Mouse (Mus musculus) stomach, embryonic 14.5 days (tissue): ENCODE measurements around the gene Ppp1r1b. TPM values are rescaled to one million over a fixed set of nuclear protein-coding genes. Genes with fewer than 3 reads are reported as not detected.
A peak's percentile ranks its signal among the peaks of the same experiment; 100 is the strongest.

Experiments
- ATAC-seq: fragments of 200-750 bp; cut with Nextera tagmentation; 2 replicates; pipeline ENCODE4 v1.8.0; 2017; ENCODE audit warnings: low read depth, moderate TSS enrichment; ENCODE audit not compliant: insufficient number of reproducible peaks, insufficient read depth, low FRiP score
- H3K27ac ChIP-seq: fragments of 300-500 bp; sonication (generic); 2 replicates; pipeline ENCODE4 v1.5.1; 2014; ENCODE audit warnings: mild to moderate bottlenecking, low read length, moderate library complexity, mixed read lengths
- H3K27me3 ChIP-seq: fragments of 300-500 bp; sonication (generic); 2 replicates; pipeline ENCODE4 v1.6.1; 2014; ENCODE audit warnings: low read length, control low read depth, mixed read lengths; ENCODE audit not compliant: control insufficient read depth, insufficient read depth
- H3K36me3 ChIP-seq: fragments of 300-500 bp; sonication (generic); 2 replicates; pipeline ENCODE4 v1.6.1; 2014; ENCODE audit warnings: mild to moderate bottlenecking, control low read depth, low read length, moderate library complexity, mixed read lengths; ENCODE audit not compliant: control insufficient read depth, insufficient read depth
- H3K4me1 ChIP-seq: fragments of 300-500 bp; sonication (generic); 2 replicates; pipeline ENCODE4 v1.6.1; 2014; ENCODE audit warnings: low read length, control low read depth, mixed read lengths; ENCODE audit not compliant: control insufficient read depth, insufficient read depth
- H3K4me2 ChIP-seq: fragments of 300-500 bp; sonication (generic); replicated peaks from 2 replicates; pipeline ENCODE4 v1.6.1; 2014; ENCODE audit warnings: low read depth, low read length, control low read depth
- H3K4me3 ChIP-seq: fragments of 300-500 bp; sonication (generic); 2 replicates; pipeline ENCODE4 v1.5.1; 2014; ENCODE audit warnings: low read depth, low read length, control low read depth
- H3K9ac ChIP-seq: fragments of 300-500 bp; sonication (generic); replicated peaks from 2 replicates; pipeline ENCODE4 v1.6.1; 2014; ENCODE audit warnings: low read depth, mild to moderate bottlenecking, control low read depth, low read length, moderate library complexity, mixed read lengths
- H3K9me3 ChIP-seq: fragments of 300-500 bp; sonication (generic); 2 replicates; pipeline ENCODE4 v1.6.1; 2016; ENCODE audit warnings: low read depth, low read length, control low read depth; ENCODE audit not compliant: control insufficient read depth
- WGBS: fragments of 180-500 bp; shearing (Covaris S2); extraction: QIAGEN DNeasy Blood & Tissue Kit; methylation state at CpG from one replicate; pipeline ENCODE4 v1.1.7; 2014; 5-methylcytosine and 5-hydroxymethylcytosine counted together
- polyA plus RNA-seq: library from polyadenylated mRNA; unstranded; fragments of >200 nt; fragmentation: Nextera tagmentation; extraction: Ambion mirVana; gene quantifications from 2 replicates; pipeline ENCODE4 v1.2.1, GENCODE M21; 2014

The Ppp1r1b gene
- polyA plus RNA-seq, 1 experiment from 2014 or later = 8.7 TPM

DNA sequence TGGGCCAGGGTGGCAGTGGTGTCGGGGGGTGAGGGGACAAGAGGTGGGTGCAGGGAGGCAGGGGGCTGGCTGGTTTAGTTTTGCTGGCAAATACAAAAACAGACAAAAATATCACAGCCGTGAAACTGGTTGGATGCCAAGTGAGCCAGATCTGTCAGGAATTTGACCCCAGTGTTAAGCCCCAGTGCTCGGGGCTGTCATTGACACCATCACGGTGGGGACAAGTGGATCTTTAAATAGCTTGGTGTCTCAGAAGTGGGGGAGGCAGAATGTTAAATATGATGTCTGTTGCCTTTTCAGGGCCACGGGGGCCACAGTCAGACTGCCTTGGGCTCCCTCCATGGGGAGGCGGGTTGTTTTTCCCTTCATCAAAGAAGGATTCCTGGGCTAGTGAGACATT is 46.1 kb downstream of the Ppp1r1b start:
- no peak for ATAC-seq
- H3K27me3 ChIP-seq = no peaks in the 10 kb centered on the region
- H3K4me3 ChIP-seq = no peak overlapping the region
- no peaks in the 10 kb centered on the region for H3K36me3 ChIP-seq
- WGBS = 35% methylated on average over 6 of the region's 6 CpGs
- no peak overlapping the region for H3K9ac ChIP-seq
- peak overlapping the region; percentile 24; the same call in 1 of the 2 replicates for H3K27ac ChIP-seq
- H3K4me2 ChIP-seq = no peak overlapping the region
- no peaks in the 10 kb centered on the region for H3K9me3 ChIP-seq
- H3K4me1 ChIP-seq = peaks cover 22% of the 10 kb centered on the region; the same call in 1 of the 2 replicates

DNA sequence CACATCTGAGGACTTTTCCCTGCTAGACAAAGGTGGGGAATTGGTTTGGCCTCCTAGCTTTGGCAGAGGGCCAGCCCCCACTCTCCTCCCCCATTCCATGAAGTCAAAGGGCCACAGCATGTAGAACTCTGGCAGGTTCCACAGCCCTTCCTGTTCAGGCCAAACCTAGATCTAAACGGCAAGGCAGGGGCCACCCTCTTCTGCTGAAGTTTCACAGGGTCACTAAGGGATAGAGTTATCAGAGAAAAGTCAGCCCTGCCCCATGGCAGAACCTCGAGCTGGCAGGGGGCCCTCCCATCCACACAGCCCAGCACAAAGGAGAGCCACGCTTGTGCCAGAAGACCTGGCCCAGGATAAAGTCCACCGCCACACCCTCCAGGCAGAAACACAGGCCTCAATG is 46.8 kb downstream of the Ppp1r1b start:
- no peak overlapping the region for H3K4me2 ChIP-seq
- ATAC-seq = peak; percentile 65
- H3K9ac ChIP-seq = no peak overlapping the region
- H3K36me3 ChIP-seq = no peaks in the 10 kb centered on the region
- no peak overlapping the region for H3K4me3 ChIP-seq
- H3K4me1 ChIP-seq = peaks cover 22% of the 10 kb centered on the region; the same call in 1 of the 2 replicates
- no peaks in the 10 kb centered on the region for H3K9me3 ChIP-seq
- WGBS = 44% methylated on average over 4 of the region's 4 CpGs
- no peaks in the 10 kb centered on the region for H3K27me3 ChIP-seq
- H3K27ac ChIP-seq = peak overlapping the region; percentile 11

DNA sequence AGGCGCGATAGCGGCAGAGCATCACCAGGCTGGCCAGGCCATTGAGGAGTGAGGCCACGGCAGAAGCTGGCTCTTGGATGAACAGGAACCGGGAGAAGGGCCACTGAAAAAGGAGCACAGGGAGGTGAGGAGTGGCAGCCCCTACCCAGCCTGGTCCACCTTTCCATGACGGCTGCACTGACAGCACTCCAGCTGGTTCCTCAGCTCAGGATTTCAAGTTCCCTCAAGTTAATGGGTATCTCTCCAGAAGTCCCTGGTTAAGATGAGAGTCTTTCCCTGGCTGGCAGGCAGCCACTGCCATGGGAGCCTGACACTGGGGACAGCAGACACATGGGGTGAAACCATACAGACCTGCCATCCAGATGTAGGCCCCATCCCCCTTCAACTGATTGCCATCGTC is 49.7 kb downstream of the Ppp1r1b start:
- H3K4me2 ChIP-seq = no peak overlapping the region
- ATAC-seq = no peak
- H3K27ac ChIP-seq = no peak overlapping the region
- 87% methylated on average over 7 of the region's 7 CpGs for WGBS
- no peaks in the 10 kb centered on the region for H3K9me3 ChIP-seq
- H3K36me3 ChIP-seq = no peaks in the 10 kb centered on the region
- H3K27me3 ChIP-seq = no peaks in the 10 kb centered on the region
- no peak overlapping the region for H3K4me3 ChIP-seq
- no peak overlapping the region for H3K9ac ChIP-seq
- H3K4me1 ChIP-seq = peaks cover 17% of the 10 kb centered on the region

DNA sequence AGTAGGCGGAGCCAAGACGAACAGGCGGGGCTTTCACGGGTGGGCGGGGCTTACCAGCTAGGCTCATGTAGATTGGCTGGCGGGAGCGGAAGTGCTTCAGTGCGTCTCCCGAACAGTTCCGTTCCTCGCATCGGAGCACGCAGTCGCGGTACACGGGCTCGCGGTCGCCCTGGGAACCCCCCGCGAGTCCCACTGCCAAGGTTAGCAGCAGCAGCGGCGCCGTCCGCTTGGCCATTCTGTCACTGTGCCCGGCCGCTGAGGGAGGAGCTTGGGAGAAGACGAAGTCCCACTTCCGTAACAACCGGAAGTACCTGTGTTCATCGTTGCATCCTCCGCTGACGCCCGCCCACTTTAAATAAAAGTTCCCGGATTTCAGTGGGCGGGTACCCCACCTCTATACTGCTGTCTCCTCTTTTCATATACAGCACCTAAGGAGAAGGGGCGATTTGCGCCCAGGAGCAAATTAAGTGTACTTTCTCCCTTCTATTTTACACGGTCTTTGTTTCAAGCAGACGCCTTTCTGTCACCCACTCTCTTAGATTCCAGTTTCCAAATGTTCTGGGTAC is 52.0 kb downstream of the Ppp1r1b start, which contains the start of gene Pgap3:
Gene Pgap3, minus strand, starts transcription at position 330 of the 566 bp plus-strand sequence.
- under 1% methylated on average over 40 of the region's 40 CpGs for WGBS
- peak within 1 kb of the TSS; percentile 85 for H3K4me2 ChIP-seq
- peak; percentile 88 for ATAC-seq
- H3K4me1 ChIP-seq = peaks cover 4% of the 10 kb centered on the region
- no peaks in the 10 kb centered on the region for H3K9me3 ChIP-seq
- peak within 1 kb of the TSS; percentile 95 for H3K27ac ChIP-seq
- peak within 1 kb of the TSS; percentile 54 for H3K9ac ChIP-seq
- no peaks in the 10 kb centered on the region for H3K36me3 ChIP-seq
- peak within 1 kb of the TSS; percentile 61 for H3K4me3 ChIP-seq
- H3K27me3 ChIP-seq = no peaks in the 10 kb centered on the region

DNA sequence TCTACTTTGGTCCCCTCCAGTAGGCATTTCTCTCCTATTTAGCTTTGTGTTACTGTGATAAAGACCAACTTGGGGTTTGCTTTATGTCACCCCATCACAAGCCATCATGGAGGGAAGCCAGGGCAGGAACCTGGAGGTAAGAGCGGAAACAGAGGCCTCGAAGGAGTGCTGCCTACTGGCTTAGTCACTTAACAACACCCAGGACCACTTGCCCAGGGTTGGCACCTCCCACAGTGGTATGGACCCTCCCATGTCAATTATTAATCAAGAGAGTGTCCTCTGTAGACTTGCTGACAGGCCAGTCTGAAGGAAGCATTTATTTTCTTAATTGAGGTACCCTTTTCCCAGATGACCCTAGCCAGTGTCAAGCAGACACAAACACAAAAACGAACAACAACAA is 52.6 kb downstream of the Ppp1r1b start:
- 55% methylated on average over 3 of the region's 3 CpGs for WGBS
- no peak for ATAC-seq

DNA sequence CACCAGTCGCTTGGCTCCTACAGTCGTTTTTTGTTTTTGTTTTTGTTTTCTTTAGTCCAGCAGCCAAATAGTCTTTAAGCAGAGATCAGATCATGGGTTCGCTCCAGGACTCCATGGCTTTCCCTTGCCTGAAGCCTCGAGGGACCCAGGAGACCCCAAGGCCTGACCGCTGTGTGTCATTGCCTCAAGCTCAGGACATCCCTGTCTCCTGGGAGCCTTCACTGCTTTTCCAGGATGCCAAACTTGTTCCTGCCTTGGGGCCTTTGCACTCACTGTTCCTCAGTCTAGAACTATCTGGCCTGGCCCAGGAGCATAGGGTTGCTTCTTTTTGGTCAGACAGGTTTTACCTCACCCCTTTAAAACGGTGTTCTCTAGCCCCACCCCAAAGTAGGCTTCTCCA is 58.4 kb downstream of the Ppp1r1b start:
- Histone ChIP-seq H3K9me3 (no peaks in the 10 kb centered on the region), H3K27me3 (no peaks in the 10 kb centered on the region), H3K27ac (no peak overlapping the region), H3K36me3 (no peaks in the 10 kb centered on the region), H3K4me3 (no peak overlapping the region), H3K9ac (no peak overlapping the region), H3K4me1 (peaks cover 13% of the 10 kb centered on the region), H3K4me2 (no peak overlapping the region)
- 73% methylated on average over 6 of the region's 6 CpGs for WGBS
- no peak for ATAC-seq

More for the DNA sequence above, 52.6 kb downstream of the Ppp1r1b start:
- H3K27me3 ChIP-seq = no peaks in the 10 kb centered on the region
- peak overlapping the region; percentile 61 for H3K4me3 ChIP-seq
- H3K9ac ChIP-seq = peak overlapping the region; percentile 54; the same call in 1 of the 2 replicates
- peaks cover 4% of the 10 kb centered on the region for H3K4me1 ChIP-seq
- no peaks in the 10 kb centered on the region for H3K9me3 ChIP-seq
- H3K27ac ChIP-seq = peak overlapping the region; percentile 95
- no peaks in the 10 kb centered on the region for H3K36me3 ChIP-seq
- H3K4me2 ChIP-seq = peak overlapping the region; percentile 85

Other genes with a start within 250 kb of the Ppp1r1b start
- gene Fbxl20, start 198.0 kb upstream of the Ppp1r1b start, polyA plus RNA-seq = 14.1 and 16.8 TPM in 2 replicates
- 60.5 and 62.1 TPM in 2 replicates for gene Med1, start 155.1 kb upstream of the Ppp1r1b start, polyA plus RNA-seq
- 17.4 and 19.8 TPM in 2 replicates for gene Cdk12, start 145.3 kb upstream of the Ppp1r1b start, polyA plus RNA-seq
- not detected in 2 replicates for gene Neurod2, start 18.8 kb upstream of the Ppp1r1b start, polyA plus RNA-seq
- gene Stard3, start 10.0 kb downstream of the Ppp1r1b start, polyA plus RNA-seq = 42.6 and 43.7 TPM in 2 replicates
- gene Tcap, start 35.4 kb downstream of the Ppp1r1b start, polyA plus RNA-seq = 0.27 and 0.36 TPM in 2 replicates
- gene Pnmt, start 38.0 kb downstream of the Ppp1r1b start, polyA plus RNA-seq = not detected in 2 replicates
- 12.6 and 13.6 TPM in 2 replicates for gene Pgap3, start 52.1 kb downstream of the Ppp1r1b start, polyA plus RNA-seq
- 48.0 and 50.1 TPM in 2 replicates for gene Erbb2, start 64.1 kb downstream of the Ppp1r1b start, polyA plus RNA-seq
- gene Mien1, start 90.6 kb downstream of the Ppp1r1b start, polyA plus RNA-seq = 98.0 and 101 TPM in 2 replicates
- 44.0 and 44.3 TPM in 2 replicates for gene Grb7, start 98.0 kb downstream of the Ppp1r1b start, polyA plus RNA-seq
- gene Ikzf3, start 197.6 kb downstream of the Ppp1r1b start, polyA plus RNA-seq = 0.23 and 0.41 TPM in 2 replicates
- 0.46 TPM in 1 of 2 replicates, not detected in the other for gene Zpbp2, start 202.7 kb downstream of the Ppp1r1b start, polyA plus RNA-seq
- 9.2 and 9.6 TPM in 2 replicates for gene Ormdl3, start 239.0 kb downstream of the Ppp1r1b start, polyA plus RNA-seq
- gene Lrrc3c, start 249.9 kb downstream of the Ppp1r1b start, polyA plus RNA-seq = not detected in 2 replicates